Mouse (Mus musculus) embryonic facial prominence, embryonic 10.5 days (tissue): ENCODE measurements around the gene Eef1akmt3. TPM values are rescaled to one million over a fixed set of nuclear protein-coding genes. Genes with fewer than 3 reads are reported as not detected.
"Not testable (repeated sequence)": the region's sequence is repeated elsewhere in the genome, so short reads cannot be mapped to it uniquely, and the experiment has no call there.

Source experiments
- DNase-seq: peaks from one replicate; pipeline ENCODE4 v3.0.0-alpha.2; 2017; ENCODE audit warnings: low spot score
- H3K27ac ChIP-seq: fragments of 300-500 bp; sonication (generic); replicated peaks from 2 replicates; pipeline ENCODE4 v1.5.1; 2016; ENCODE audit warnings: mild to moderate bottlenecking
- H3K27me3 ChIP-seq: fragments of 300-500 bp; sonication (generic); replicated peaks from 2 replicates; pipeline ENCODE4 v1.6.1; 2016; ENCODE audit warnings: low read depth, mild to moderate bottlenecking; ENCODE audit not compliant: poor library complexity, severe bottlenecking
- H3K36me3 ChIP-seq: fragments of 300-500 bp; sonication (generic); replicated peaks from 2 replicates; pipeline ENCODE4 v1.6.1; 2016; ENCODE audit warnings: mild to moderate bottlenecking, moderate library complexity
- H3K4me1 ChIP-seq: fragments of 300-500 bp; sonication (generic); 2 replicates; pipeline ENCODE4 v1.6.1; 2016
- H3K4me3 ChIP-seq: fragments of 300-500 bp; sonication (generic); 2 replicates; pipeline ENCODE4 v1.5.1; 2016; ENCODE audit warnings: mild to moderate bottlenecking, moderate library complexity
- H3K9me3 ChIP-seq: fragments of 300-500 bp; sonication (generic); 2 replicates; pipeline ENCODE4 v1.6.1; 2016; ENCODE audit warnings: mild to moderate bottlenecking
- WGBS: fragments of 180-500 bp; shearing (Covaris S2); methylation state at CpG from one replicate; pipeline ENCODE4 v1.1.7; 2016; 5-methylcytosine and 5-hydroxymethylcytosine counted together
- polyA plus RNA-seq: library from polyadenylated mRNA; unstranded; fragments of >200 nt; fragmentation: Nextera tagmentation; extraction: Ambion mirVana; gene quantifications from 2 replicates; pipeline ENCODE4 v1.2.1, GENCODE M21; 2016

Eef1akmt3 gene
- polyA plus RNA-seq, 1 experiment from 2014 or later: 0.27 TPM

DNA sequence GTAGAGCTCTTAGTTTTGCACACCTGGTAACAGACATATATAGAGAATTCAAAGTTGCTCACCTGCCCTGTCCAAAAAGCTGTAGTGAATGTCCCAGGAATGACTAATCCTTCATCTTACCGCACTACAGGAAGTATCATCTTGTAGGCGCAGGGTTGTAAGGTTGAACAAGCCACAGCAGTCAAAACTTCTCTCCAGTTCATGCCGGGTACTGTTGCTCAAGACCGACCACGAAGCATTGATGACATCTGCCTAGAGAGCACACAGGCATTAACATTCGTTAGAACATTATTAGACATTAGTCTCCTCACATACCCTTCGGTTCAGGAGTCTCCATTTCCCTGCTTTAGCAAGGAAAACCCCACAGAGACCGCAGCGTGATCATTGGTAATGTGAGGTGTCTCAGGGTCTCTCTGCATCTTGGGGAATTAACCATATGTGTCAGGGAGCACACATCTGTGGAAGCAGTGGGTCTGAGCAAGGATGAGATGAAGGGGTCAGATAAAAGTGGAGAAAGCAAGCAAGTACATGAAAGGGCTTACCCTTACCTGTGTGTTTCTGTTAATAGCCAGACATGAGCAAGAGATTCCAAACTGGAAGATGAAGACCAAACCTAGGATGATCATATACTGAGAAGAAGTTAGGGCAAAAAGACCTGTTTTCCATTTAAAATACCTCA, 27.2 kb upstream of the Eef1akmt3 start:
- DNase-seq: no peak
- Histone ChIP-seq H3K9me3 (no peaks in the 10 kb centered on the region), H3K4me3 (peak overlapping the region; percentile 79), H3K4me1 (peaks cover 47% of the 10 kb centered on the region), H3K27ac (peak overlapping the region; percentile 92; the same call in 1 of the 2 replicates), H3K27me3 (no peaks in the 10 kb centered on the region), H3K36me3 (peaks cover 46% of the 10 kb centered on the region)
- 83% methylated on average over 9 of the region's 9 CpGs for WGBS

DNA sequence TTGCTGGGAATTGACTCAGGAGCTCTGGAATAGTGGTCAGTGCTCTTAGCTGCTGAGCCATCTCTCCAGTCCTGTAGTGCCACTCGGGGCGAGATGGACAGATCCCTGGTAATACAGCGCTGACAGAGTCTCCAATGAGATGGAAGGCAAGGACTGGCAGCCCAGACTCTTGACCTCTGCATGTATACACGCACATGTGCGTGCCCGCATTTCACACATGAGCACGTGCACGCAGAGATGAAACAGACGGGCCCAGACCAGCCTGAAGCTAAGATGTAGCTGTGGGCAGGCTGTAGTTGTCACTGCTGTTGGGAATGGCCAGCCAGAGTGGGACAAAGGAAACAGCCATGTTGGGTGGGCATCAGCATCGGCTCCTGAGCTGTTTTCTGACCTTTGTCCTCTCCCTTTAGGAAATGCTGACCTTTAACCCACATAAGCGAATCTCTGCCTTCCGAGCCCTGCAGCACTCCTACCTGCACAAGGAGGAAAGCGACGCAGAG, 25.3 kb upstream of the Eef1akmt3 start:
- Histone ChIP-seq H3K36me3 (peaks cover 46% of the 10 kb centered on the region), H3K27ac (no peak overlapping the region), H3K9me3 (no peaks in the 10 kb centered on the region), H3K27me3 (peaks cover 7% of the 10 kb centered on the region), H3K4me3 (peak overlapping the region; percentile 23; the same call in 1 of the 2 replicates), H3K4me1 (peaks cover 53% of the 10 kb centered on the region)
- WGBS: 88% methylated on average over 14 of the region's 14 CpGs
- peak; percentile 20 for DNase-seq

DNA sequence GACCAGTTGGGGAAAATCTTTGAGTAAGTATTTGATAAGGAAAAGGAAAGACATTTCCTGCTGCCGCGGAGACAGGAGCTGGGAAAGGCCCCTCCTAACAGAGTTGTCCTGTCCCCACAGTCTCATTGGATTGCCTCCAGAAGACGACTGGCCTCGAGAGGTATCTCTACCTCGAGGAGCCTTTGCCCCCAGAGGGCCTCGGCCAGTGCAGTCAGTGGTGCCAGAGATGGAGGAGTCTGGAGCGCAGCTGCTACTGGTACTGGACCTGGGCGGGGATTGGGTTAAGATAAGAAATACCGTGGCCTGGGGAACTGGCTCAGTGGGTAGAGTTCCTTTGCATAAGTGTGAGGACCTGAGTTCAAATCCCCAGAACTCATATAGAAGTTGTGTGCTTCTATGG, 24.7 kb upstream of the Eef1akmt3 start:
- H3K4me3 ChIP-seq: peak overlapping the region; percentile 93; the same call in 1 of the 2 replicates
- H3K27me3 ChIP-seq: peaks cover 13% of the 10 kb centered on the region
- H3K36me3 ChIP-seq: peaks cover 46% of the 10 kb centered on the region
- DNase-seq: no peak
- peaks cover 51% of the 10 kb centered on the region for H3K4me1 ChIP-seq
- no peaks in the 10 kb centered on the region for H3K9me3 ChIP-seq
- WGBS: 90% methylated on average over 9 of the region's 9 CpGs
- H3K27ac ChIP-seq: no peak overlapping the region

DNA sequence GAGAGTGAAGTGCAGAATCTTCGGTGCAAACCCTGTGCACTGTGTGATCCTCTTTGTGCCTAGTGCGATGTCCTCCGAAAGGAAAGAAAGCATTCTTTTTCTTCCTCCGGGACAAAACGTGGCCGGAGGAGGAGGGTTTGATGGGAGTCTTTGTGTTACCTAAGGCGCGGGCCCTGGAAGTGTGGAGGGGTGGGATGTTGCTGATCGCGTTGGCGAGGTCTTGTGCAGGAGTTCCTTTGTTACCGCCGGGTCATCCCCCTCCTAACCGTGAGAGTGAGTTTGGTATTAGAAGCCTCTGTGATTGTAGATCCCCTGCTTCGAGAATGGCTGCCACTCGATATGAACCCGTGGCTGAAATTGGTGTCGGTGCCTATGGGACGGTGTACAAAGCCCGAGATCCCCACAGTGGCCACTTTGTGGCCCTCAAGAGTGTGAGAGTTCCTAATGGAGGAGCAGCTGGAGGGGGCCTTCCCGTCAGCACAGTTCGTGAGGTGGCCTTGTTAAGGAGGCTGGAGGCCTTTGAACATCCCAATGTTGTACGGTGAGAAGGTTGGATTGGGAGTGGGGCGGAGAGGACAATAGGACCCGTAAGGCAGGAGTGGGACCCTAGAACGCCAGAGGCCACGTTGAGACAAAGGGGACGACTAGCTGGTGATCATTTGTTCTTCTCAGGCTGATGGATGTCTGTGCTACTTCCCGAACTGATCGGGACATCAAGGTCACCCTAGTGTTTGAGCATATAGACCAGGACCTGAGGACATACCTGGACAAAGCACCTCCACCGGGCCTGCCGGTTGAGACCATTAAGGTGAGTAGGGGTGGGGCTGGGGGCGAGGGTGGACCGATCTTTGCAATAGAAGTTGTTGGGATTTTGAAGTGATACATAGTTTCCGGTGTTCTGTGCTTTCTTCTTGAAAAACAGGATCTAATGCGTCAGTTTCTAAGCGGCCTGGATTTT, 22.9 kb upstream of the Eef1akmt3 start:
- Histone ChIP-seq H3K27ac (peak overlapping the region; percentile 100), H3K27me3 (peaks cover 31% of the 10 kb centered on the region), H3K4me3 (peak overlapping the region; percentile 93), H3K4me1 (peaks cover 62% of the 10 kb centered on the region), H3K9me3 (no peaks in the 10 kb centered on the region), H3K36me3 (peaks cover 46% of the 10 kb centered on the region)
- 16% methylated on average over 37 of the region's 37 CpGs for WGBS
- DNase-seq: peak; percentile 58

DNA sequence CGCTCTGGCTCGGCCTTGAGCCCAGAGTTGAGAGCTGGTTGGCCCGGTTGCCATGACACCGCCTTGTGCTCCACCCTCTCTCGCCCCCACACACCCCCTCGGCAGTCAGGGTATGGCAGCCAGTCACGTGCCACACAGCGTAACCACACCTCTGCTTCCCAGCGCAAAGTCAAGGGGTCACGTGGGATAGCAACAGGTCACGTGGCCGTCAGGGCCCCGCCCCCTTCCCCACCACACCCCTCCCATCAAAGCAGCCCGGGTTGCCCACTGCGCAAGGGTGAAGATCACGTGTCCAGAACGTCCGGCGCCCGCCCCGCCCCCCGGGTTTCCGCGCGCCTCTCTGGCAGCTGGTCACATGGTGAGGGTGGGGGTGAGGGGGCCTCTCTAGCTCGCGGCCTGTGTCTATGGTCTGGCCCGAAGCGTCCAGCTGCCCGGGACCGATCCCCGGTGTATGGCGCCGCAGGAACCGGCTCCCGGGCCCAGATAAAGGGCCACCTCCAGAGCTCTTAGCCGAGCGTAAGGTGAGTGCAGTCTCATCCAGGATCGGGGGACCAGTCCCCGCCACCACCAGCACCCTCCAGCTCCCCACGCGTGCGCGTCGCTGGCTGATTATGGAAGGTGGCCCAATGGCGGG, 22.0 kb upstream of the Eef1akmt3 start, which contains the start of gene Cdk4:
Gene Cdk4, plus strand, starts transcription at position 296 of the 634 bp plus-strand sequence.
- Histone ChIP-seq H3K27ac (peak within 1 kb of the TSS; percentile 100), H3K9me3 (no peaks in the 10 kb centered on the region), H3K36me3 (peaks cover 41% of the 10 kb centered on the region), H3K27me3 (peaks cover 39% of the 10 kb centered on the region), H3K4me1 (peaks cover 62% of the 10 kb centered on the region), H3K4me3 (peak within 1 kb of the TSS; percentile 93)
- DNase-seq: peak; percentile 100
- under 1% methylated on average over 46 of the region's 46 CpGs for WGBS

DNA sequence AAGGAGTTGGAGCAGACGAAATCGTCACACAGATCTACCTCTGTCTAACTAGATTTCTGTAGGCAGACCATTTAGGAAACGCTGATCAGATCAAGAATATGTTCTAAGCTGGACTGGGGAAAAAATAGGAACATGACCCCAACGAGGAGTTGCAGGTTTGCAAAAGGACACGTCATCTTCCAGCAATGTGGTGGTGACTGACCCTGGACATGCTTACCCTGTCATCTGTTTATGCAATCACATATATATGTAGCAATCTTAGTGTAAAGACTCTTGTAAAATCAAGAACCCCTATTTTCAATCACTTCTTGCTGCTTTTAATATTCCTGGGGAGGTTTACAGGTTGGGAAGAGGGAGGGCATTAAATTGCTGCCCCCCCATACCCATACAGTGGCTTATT, 21.2 kb upstream of the Eef1akmt3 start:
- Histone ChIP-seq H3K4me1 (peaks cover 62% of the 10 kb centered on the region), H3K36me3 (peaks cover 35% of the 10 kb centered on the region), H3K27ac (peak overlapping the region; percentile 100; the same call in 1 of the 2 replicates), H3K9me3 (no peaks in the 10 kb centered on the region), H3K27me3 (peaks cover 47% of the 10 kb centered on the region), H3K4me3 (peak overlapping the region; percentile 93)
- WGBS: 83% methylated on average over 5 of the region's 5 CpGs
- DNase-seq: no peak

DNA sequence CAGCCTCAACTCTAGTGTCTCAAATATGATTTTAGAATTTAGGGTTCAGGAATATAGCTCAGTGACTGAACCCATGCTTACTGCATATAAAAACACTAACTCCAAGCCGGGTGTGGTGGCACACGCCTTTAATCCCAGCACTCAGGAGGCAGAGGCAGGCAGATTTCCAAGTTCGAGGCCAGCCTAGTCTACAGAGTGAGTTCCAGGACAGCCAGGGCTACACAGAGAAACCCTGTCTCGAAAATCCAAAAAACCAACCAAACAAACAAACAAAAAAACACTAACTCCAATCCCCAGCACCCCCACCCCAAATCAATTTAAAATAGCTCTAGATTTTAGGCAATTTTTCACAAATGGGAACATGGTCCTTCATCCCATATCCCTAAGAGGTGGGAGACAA, 20.8 kb upstream of the Eef1akmt3 start:
- Histone ChIP-seq H3K27me3 (peaks cover 52% of the 10 kb centered on the region), H3K4me1 (peaks cover 62% of the 10 kb centered on the region), H3K36me3 (peaks cover 35% of the 10 kb centered on the region)
- H3K9me3 ChIP-seq, DNase-seq, H3K4me3 ChIP-seq, H3K27ac ChIP-seq: not testable (repeated sequence)
- WGBS: 85% methylated on average over 4 of the region's 4 CpGs

DNA sequence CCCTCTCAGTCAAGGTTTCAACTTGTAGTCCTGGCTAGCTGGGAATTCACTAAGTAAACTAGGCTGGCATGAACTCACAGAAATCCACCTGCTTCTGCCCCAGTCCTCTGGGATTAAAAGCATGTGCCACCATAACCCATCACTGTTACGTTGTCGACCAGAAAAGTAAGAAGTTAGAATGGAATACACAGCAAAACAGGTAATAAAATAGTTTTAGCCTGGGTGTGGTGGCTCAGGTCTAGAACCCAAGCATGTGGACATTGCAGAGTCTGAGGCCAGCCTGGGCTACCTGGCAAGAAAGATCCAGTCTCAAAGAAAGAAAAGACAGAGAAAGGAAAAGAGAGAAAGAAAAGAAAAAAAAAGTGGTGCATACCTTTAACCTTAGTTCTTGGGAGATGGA, 20.2 kb upstream of the Eef1akmt3 start:
- DNase-seq: no peak
- Histone ChIP-seq H3K27me3 (peaks cover 53% of the 10 kb centered on the region), H3K9me3 (no peaks in the 10 kb centered on the region), H3K4me1 (peaks cover 58% of the 10 kb centered on the region), H3K4me3 (no peak overlapping the region), H3K27ac (no peak overlapping the region), H3K36me3 (peaks cover 35% of the 10 kb centered on the region)
- WGBS: 73% methylated on average over 2 of the region's 2 CpGs

DNA sequence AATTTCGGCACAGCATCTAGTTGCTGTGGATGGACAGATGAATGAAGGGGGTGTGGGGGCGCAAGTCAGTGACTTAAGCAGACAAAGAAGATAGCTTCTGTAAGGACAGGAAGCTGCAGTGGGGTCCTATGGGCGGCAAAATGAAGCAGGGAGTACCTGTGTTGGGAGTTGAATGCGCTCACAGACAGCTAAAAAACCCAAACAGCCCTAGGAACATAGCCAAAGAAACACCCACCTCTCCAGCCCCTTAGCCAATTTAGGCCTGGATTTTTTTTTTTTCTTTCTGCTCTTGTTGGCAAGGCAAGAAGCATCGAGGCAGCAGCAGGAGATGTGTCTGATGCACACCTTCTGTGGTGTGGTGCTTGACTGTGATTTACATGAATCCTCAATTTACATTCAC, 19.8 kb upstream of the Eef1akmt3 start:
- 36% methylated on average over 5 of the region's 5 CpGs for WGBS
- Histone ChIP-seq H3K4me1 (peaks cover 57% of the 10 kb centered on the region), H3K27ac (no peak overlapping the region), H3K36me3 (peaks cover 35% of the 10 kb centered on the region), H3K9me3 (no peaks in the 10 kb centered on the region), H3K27me3 (peaks cover 58% of the 10 kb centered on the region), H3K4me3 (peak overlapping the region; percentile 95; the same call in 1 of the 2 replicates)
- no peak for DNase-seq

DNA sequence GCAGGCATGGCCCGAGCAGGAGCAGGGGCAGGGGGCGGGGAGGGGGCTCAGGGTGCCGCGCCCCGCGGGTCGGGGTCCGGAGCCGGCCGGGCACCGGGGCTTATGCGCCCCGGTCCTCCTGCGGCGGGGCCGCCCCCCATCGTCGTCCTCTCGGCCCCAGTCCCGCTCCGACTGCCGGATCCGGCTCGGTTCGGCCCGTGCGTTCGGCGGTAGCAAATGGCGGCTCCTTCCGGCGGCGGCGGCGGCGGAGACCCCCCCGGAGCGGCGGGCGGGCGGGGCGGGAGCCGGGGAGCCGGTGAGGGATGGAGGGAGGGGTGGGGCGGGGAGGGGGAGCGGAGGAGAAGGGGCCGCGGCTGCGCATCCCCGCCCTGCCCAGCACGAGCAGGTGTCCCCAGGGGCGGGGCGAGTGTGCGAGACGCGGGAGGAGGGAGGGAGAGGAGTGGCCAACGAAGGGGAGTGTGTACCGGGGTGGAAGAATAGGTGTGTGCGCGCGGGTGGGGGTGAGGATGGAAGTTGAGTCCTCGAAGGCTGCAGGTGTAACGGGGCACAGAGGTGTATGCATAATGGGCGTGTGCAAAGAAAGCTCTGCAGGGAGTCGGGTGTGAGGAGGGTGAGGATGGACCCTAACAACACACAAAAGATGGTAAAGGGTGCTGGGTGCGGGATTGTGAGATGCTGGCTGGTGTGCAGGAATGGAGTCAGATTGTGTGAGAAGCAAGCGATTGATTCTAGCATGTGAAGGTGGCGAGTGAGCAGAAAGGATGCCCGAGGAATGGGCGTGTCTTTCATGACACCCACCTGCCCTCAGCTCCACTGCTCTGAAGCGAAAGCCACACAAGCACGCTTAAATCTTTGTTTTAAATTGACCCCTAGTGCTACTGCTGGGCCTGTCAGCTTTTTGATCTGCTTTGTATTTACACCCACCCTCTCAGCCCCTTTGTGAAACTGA, 18.9 kb upstream of the Eef1akmt3 start, which contains the start of gene March9:
Gene March9, minus strand, starts transcription at position 217 of the 949 bp plus-strand sequence.
- peaks cover 35% of the 10 kb centered on the region for H3K36me3 ChIP-seq
- DNase-seq: peak; percentile 82
- under 1% methylated on average over 67 of the region's 72 CpGs for WGBS
- H3K27ac ChIP-seq: peak within 1 kb of the TSS; percentile 88
- no peaks in the 10 kb centered on the region for H3K9me3 ChIP-seq
- H3K4me3 ChIP-seq: peak within 1 kb of the TSS; percentile 95
- H3K4me1 ChIP-seq: peaks cover 56% of the 10 kb centered on the region
- peaks cover 61% of the 10 kb centered on the region for H3K27me3 ChIP-seq
